Mouse (Mus musculus): Measurements from ENCODE around the gene Rabgap1l. TPM values are rescaled to one million over a fixed set of nuclear protein-coding genes. Genes with fewer than 3 reads are reported as not detected.
A peak's percentile ranks its signal among the peaks of the same experiment; 100 is the strongest.

Gene Rabgap1l
- polyA plus RNA-seq, 1 experiment from 2014 or later = 12.2 TPM

- Histone ChIP-seq H3K4me2 (no peak overlapping the region), H3K4me3 (ENCODE audit: low read depth, low read length) (no peak overlapping the region), H3K4me1 (ENCODE audit: control insufficient read depth, insufficient read depth, low read length) (peaks cover 4% of the 10 kb centered on the region; the same call in 1 of the 2 replicates), H3K27me3 (ENCODE audit: control insufficient read depth, insufficient read depth, low read length) (no peaks in the 10 kb centered on the region), H3K9me3 (ENCODE audit: control insufficient read depth, low read length) (no peaks in the 10 kb centered on the region), H3K27ac (ENCODE audit: low read depth, low read length) (no peak overlapping the region), H3K36me3 (ENCODE audit: control insufficient read depth, insufficient read depth, low read length) (no peaks in the 10 kb centered on the region), H3K9ac (ENCODE audit: low read length) (no peak overlapping the region)
- ATAC-seq (ENCODE audit: low FRiP score) = 0 out of 2 replicates have a peak, but pooled peaks have one; percentile 30
- 14% methylated on average over 4 of the region's 4 CpGs for WGBS
- peak; percentile 85 for DNase-seq (ENCODE audit: low spot score, missing footprints)
These were observed 226.6 kb downstream of the Rabgap1l start for GRCm38 (mm10) chr1:160566458-160566857.

- WGBS = 50% methylated on average over 1 of the region's 1 CpGs
- no peaks in the 10 kb centered on the region for H3K9me3 ChIP-seq (ENCODE audit: control insufficient read depth, low read length)
- H3K4me3 ChIP-seq (ENCODE audit: low read depth, low read length) = no peak overlapping the region
- DNase-seq (ENCODE audit: low spot score, missing footprints) (no peak), ATAC-seq (ENCODE audit: low FRiP score) (0 out of 2 replicates have a peak, but pooled peaks have one; percentile 55)
- no peak overlapping the region for H3K4me2 ChIP-seq
- H3K4me1 ChIP-seq (ENCODE audit: control insufficient read depth, insufficient read depth, low read length) = no peaks in the 10 kb centered on the region
- H3K9ac ChIP-seq (ENCODE audit: low read length) = no peak overlapping the region
- H3K27ac ChIP-seq (ENCODE audit: low read depth, low read length) = no peak overlapping the region
- no peaks in the 10 kb centered on the region for H3K36me3 ChIP-seq (ENCODE audit: control insufficient read depth, insufficient read depth, low read length)
- no peaks in the 10 kb centered on the region for H3K27me3 ChIP-seq (ENCODE audit: control insufficient read depth, insufficient read depth, low read length)
These were observed 231.6 kb downstream of the Rabgap1l start for GRCm38 (mm10) chr1:160561381-160561780.

- Histone ChIP-seq H3K9me3 (ENCODE audit: control insufficient read depth, low read length) (no peaks in the 10 kb centered on the region), H3K27ac (ENCODE audit: low read depth, low read length) (no peak overlapping the region)
- ATAC-seq (ENCODE audit: low FRiP score) = no peak
These were observed 242.4 kb downstream of the Rabgap1l start for GRCm38 (mm10) chr1:160550636-160551035.

GRCm38 (mm10) chr1:160547934-160548876, 244.8 kb downstream of the Rabgap1l start:
- H3K4me3 ChIP-seq (ENCODE audit: low read depth, low read length) = no peak overlapping the region
- H3K27me3 ChIP-seq (ENCODE audit: control insufficient read depth, insufficient read depth, low read length) = no peaks in the 10 kb centered on the region
- H3K4me1 ChIP-seq (ENCODE audit: control insufficient read depth, insufficient read depth, low read length) = peaks cover 7% of the 10 kb centered on the region
- no peak overlapping the region for H3K27ac ChIP-seq (ENCODE audit: low read depth, low read length)
- H3K36me3 ChIP-seq (ENCODE audit: control insufficient read depth, insufficient read depth, low read length) = no peaks in the 10 kb centered on the region
- ATAC-seq (ENCODE audit: low FRiP score) = peak; percentile 71
- H3K9me3 ChIP-seq (ENCODE audit: control insufficient read depth, low read length) = no peaks in the 10 kb centered on the region
- DNase-seq (ENCODE audit: low spot score, missing footprints) = peak; percentile 86
- no peak overlapping the region for H3K4me2 ChIP-seq
- WGBS = 31% methylated on average over 4 of the region's 4 CpGs
- no peak overlapping the region for H3K9ac ChIP-seq (ENCODE audit: low read length)

More at GRCm38 (mm10) chr1:160550636-160551035, 242.4 kb downstream of the Rabgap1l start:
- H3K4me1 ChIP-seq (ENCODE audit: control insufficient read depth, insufficient read depth, low read length) = peaks cover 7% of the 10 kb centered on the region
- H3K36me3 ChIP-seq (ENCODE audit: control insufficient read depth, insufficient read depth, low read length) = no peaks in the 10 kb centered on the region
- H3K4me2 ChIP-seq = no peak overlapping the region
- no peak overlapping the region for H3K9ac ChIP-seq (ENCODE audit: low read length)
- WGBS = 89% methylated on average over 1 of the region's 1 CpGs
- no peak for DNase-seq (ENCODE audit: low spot score, missing footprints)
- H3K27me3 ChIP-seq (ENCODE audit: control insufficient read depth, insufficient read depth, low read length) = no peaks in the 10 kb centered on the region
- no peak overlapping the region for H3K4me3 ChIP-seq (ENCODE audit: low read depth, low read length)

- WGBS = 91% methylated on average over 8 of the region's 8 CpGs
These were observed 257.4 kb downstream of the Rabgap1l start for GRCm38 (mm10) chr1:160535649-160536048.

GRCm38 (mm10) chr1:160534571-160535335, 258.3 kb downstream of the Rabgap1l start:
- no peak overlapping the region for H3K4me2 ChIP-seq
- no peak overlapping the region for H3K27ac ChIP-seq (ENCODE audit: low read depth, low read length)
- no peak overlapping the region for H3K4me3 ChIP-seq (ENCODE audit: low read depth, low read length)
- DNase-seq (ENCODE audit: low spot score, missing footprints) = peak; percentile 80
- H3K4me1 ChIP-seq (ENCODE audit: control insufficient read depth, insufficient read depth, low read length) = no peaks in the 10 kb centered on the region
- no peak overlapping the region for H3K9ac ChIP-seq (ENCODE audit: low read length)
- H3K27me3 ChIP-seq (ENCODE audit: control insufficient read depth, insufficient read depth, low read length) = no peaks in the 10 kb centered on the region
- ATAC-seq (ENCODE audit: low FRiP score) = peak; percentile 64
- no peaks in the 10 kb centered on the region for H3K36me3 ChIP-seq (ENCODE audit: control insufficient read depth, insufficient read depth, low read length)
- no peaks in the 10 kb centered on the region for H3K9me3 ChIP-seq (ENCODE audit: control insufficient read depth, low read length)
- 86% methylated on average over 2 of the region's 2 CpGs for WGBS

More at GRCm38 (mm10) chr1:160535649-160536048, 257.4 kb downstream of the Rabgap1l start:
- H3K9ac ChIP-seq (ENCODE audit: low read length) = no peak overlapping the region
- no peaks in the 10 kb centered on the region for H3K4me1 ChIP-seq (ENCODE audit: control insufficient read depth, insufficient read depth, low read length)
- H3K4me3 ChIP-seq (ENCODE audit: low read depth, low read length) = no peak overlapping the region
- H3K4me2 ChIP-seq = no peak overlapping the region
- no peak overlapping the region for H3K27ac ChIP-seq (ENCODE audit: low read depth, low read length)
- DNase-seq (ENCODE audit: low spot score, missing footprints) = peak; percentile 28
- H3K9me3 ChIP-seq (ENCODE audit: control insufficient read depth, low read length) = no peaks in the 10 kb centered on the region
- H3K36me3 ChIP-seq (ENCODE audit: control insufficient read depth, insufficient read depth, low read length) = no peaks in the 10 kb centered on the region
- no peaks in the 10 kb centered on the region for H3K27me3 ChIP-seq (ENCODE audit: control insufficient read depth, insufficient read depth, low read length)
- ATAC-seq (ENCODE audit: low FRiP score) = no peak

GRCm38 (mm10) chr1:160533209-160533820, 259.7 kb downstream of the Rabgap1l start:
- no peaks in the 10 kb centered on the region for H3K27me3 ChIP-seq (ENCODE audit: control insufficient read depth, insufficient read depth, low read length)
- H3K4me2 ChIP-seq = no peak overlapping the region
- H3K36me3 ChIP-seq (ENCODE audit: control insufficient read depth, insufficient read depth, low read length) = no peaks in the 10 kb centered on the region
- no peaks in the 10 kb centered on the region for H3K4me1 ChIP-seq (ENCODE audit: control insufficient read depth, insufficient read depth, low read length)
- no peak overlapping the region for H3K4me3 ChIP-seq (ENCODE audit: low read depth, low read length)
- H3K27ac ChIP-seq (ENCODE audit: low read depth, low read length) = no peak overlapping the region
- ATAC-seq (ENCODE audit: low FRiP score) = peak; percentile 74
- H3K9ac ChIP-seq (ENCODE audit: low read length) = no peak overlapping the region
- H3K9me3 ChIP-seq (ENCODE audit: control insufficient read depth, low read length) = no peaks in the 10 kb centered on the region
- DNase-seq (ENCODE audit: low spot score, missing footprints) = peak; percentile 77
- 56% methylated on average over 6 of the region's 6 CpGs for WGBS

GRCm38 (mm10) chr1:160531402-160531801, 261.6 kb downstream of the Rabgap1l start:
- DNase-seq (ENCODE audit: low spot score, missing footprints) (peak; percentile 77), ATAC-seq (ENCODE audit: low FRiP score) (peak; percentile 72)
- no peak overlapping the region for H3K27ac ChIP-seq (ENCODE audit: low read depth, low read length)
- no peak overlapping the region for H3K9ac ChIP-seq (ENCODE audit: low read length)
- H3K27me3 ChIP-seq (ENCODE audit: control insufficient read depth, insufficient read depth, low read length) = no peaks in the 10 kb centered on the region
- H3K4me1 ChIP-seq (ENCODE audit: control insufficient read depth, insufficient read depth, low read length) = no peaks in the 10 kb centered on the region
- 71% methylated on average over 5 of the region's 5 CpGs for WGBS
- H3K4me3 ChIP-seq (ENCODE audit: low read depth, low read length) = no peak overlapping the region
- no peak overlapping the region for H3K4me2 ChIP-seq
- H3K9me3 ChIP-seq (ENCODE audit: control insufficient read depth, low read length) = no peaks in the 10 kb centered on the region
- H3K36me3 ChIP-seq (ENCODE audit: control insufficient read depth, insufficient read depth, low read length) = no peaks in the 10 kb centered on the region
